Mouse (Mus musculus): ENCODE measurements around the gene 1700037H04Rik.

Gene 1700037H04Rik

DNA sequence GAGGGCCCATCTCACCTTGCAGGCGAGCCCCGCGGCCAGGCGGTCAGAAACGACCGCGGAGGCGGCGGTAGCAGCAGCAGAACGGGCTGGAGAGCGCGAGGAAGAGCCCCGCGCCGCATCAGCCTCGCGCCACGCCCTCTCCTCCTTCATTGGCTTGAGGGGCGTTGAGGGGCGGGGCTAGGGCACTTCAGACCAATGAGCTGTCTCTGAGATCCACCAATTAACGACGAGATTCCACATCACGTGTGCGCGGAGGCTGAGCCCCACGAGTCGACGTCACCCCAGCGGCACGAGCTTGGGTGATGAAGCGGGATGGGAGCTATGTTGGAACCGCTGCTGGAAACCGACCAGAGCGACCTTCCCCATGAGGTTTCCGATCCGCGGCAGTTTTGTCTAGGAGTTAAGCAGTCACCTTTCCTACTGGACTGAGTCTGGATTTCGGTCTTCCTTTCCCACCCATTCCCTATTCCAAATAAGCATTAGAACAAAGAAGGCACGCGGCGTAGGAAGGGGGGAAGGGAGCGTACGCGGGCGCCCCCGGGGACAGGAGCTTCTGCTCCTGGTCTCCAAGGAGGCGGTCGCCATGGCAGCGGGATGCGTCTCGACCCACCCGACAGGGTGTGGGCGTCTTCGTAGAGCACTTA is at the start of gene 1700037H04Rik:
1700037H04Rik (minus strand) TSS at position 144 of the 644 bp plus-strand sequence.
- peak; percentile 88 to 90 for DNase-seq (ENCODE audit: low spot score in 2 of 2)

DNA sequence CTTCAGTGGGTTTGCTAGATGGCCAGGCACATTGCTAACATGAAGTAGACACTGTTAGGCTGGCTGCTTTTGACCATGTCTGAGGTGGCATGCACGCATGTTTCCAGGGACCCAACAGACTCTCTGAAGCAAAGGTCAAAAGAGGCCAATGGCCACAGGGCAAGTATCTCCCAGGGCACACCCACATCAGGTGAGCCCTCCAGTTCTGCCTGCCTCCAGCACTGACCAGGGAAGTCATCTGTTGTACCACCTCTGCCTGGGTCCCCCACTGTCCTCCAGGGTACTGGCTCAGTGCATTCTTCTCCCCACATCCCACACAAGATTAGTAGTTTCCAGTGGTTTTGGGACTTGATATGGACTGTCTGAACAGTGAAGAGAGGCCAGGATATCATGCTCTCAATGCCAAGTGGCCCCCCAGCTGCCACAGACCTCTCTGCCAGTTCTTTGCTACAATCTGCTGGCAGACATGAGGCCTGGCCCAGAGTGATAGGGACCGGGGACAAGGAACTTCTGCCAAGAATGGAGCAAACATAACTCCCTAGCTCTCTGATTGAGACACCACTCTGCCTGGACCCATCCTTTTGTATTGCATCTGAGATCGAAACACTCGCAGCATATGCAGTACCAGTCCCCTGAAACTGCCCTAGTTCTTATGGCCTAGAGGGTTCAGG is 49.4 kb upstream of the 1700037H04Rik start:
- DNase-seq (ENCODE audit: low spot score in 2 of 2): no peak

DNA sequence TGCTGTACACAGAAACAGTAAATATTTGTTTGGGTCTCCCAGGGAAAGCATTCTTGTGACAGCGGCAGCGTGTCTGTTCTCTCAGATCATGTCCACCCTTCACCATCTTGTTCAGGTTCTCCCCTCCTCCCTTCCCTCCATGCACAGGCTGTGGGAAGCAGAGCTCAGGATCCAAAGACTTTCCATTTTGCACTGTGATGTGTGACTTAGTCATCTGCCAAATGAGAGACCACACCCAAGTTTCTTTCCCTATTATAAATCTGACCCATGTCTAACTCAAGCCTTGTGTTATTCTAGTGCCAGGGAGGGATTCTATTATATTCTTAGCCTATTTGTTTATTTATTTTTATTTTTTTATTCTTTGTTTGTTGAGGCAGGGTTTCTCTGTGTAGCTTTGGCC is 48.5 kb upstream of the 1700037H04Rik start:
- no peak for DNase-seq (ENCODE audit: low spot score in 2 of 2)

DNA sequence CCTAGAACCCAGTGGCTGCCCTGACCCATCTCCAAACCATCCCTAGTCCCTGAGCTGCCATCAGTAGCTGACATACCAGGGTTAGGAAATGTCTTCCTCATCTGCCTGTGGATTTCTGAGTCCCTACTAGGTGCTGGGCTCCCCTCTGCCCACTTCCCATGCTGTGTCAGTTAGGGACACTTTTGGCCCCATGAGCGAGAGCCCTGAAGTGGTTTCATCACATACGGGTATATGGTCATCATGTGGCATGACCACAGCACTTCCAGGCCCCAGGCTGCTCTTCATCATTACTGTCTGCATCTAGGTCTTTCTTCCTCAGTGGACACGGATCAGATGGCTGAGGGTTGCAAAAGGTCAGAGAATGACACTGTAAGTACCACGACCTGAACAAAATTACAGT is 46.9 kb upstream of the 1700037H04Rik start, which contains the start of gene Ap5s1:
Ap5s1 (plus strand) TSS at position 301 of the 400 bp plus-strand sequence.
- no peak for DNase-seq (ENCODE audit: low spot score in 2 of 2)

DNA sequence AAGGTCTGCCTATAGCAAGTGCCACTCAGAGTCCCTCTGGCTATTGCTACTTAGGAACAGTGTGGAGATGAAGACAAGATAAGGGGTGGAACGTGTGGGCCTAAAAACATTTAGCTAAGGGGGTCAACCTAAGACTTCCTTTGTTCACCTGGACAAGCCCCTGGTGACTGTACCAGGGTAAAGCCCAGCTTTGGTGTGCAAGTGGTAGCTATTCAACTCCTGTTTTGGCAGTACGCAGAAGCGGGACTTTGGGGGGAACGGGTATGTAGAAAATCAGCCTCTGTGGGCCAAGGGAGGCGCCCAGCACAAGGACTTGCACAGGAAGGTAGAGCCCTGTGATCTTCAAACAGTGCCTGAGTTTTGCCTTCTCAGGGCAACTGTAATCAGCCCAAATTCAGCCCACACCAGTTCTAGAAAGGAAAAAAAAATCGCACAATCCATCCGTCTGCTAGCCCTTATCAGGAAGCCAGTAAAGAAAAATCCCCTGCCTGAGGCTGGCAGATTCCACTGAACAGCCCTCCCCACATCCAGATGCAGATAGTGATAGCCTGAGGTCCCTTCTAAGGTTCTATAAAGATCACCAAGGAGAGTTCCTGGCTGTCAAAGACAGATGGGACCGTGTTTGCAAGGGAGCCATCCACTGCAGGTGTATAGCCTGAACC is 45.8 kb upstream of the 1700037H04Rik start:
- DNase-seq (ENCODE audit: low spot score in 2 of 2): no peak

DNA sequence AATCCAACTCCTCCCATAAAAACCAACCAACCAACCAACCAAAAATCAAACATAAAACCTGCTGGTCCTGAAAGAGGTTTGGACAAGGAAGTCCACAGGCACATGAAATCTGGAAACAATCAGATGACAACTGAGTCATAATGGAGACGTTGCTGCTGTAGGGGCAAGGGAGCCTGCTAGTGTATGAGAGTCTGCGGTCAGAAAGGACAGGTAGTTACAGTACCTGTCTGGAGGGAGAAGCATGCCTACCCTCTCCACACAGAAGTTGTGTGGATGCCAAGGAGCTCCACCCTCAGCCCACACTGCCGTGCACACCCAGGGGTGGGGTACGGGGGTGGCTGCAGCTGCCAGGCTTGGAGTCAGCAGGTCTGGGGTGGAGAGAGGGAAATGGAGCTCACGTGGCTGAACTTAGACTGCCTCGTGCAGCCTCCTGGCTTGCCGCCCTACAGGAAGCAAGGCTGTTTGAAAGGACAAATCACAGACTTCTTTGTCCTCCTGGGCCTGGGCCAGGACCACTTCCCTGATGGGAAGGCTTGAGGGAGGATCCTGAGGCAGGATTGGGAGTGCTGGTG is 44.6 kb upstream of the 1700037H04Rik start:
- peak; percentile 60 to 71 for DNase-seq (ENCODE audit: low spot score in 2 of 2)

DNA sequence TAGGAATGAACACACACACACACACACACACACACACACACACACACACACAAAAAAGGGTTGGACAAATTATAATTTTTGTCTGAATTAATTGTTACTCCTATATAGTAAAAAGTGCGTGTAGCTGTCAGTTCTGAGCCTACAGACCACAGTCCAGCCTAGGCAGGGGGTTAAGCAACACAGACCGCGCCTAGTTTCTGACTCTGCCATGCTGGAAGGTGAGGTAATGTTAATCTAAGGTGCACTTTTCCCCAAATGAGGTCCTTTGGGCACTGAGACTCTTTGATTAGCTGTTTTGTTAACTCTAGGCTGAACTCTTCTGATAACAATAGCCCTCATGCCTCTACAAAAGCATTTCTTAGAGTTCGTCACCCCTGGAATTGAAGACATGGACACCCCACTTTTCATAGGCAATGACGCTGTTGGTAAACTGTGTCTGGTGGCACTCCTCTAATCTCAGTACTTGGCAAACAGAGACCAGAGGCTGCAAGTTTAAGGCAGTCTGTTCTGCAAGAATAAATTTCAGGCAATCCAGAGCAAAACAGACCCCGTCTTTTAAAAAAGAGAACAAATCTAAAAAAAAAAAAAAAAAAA is 44.0 kb upstream of the 1700037H04Rik start:
- DNase-seq (ENCODE audit: low spot score in 2 of 2): no peak

DNA sequence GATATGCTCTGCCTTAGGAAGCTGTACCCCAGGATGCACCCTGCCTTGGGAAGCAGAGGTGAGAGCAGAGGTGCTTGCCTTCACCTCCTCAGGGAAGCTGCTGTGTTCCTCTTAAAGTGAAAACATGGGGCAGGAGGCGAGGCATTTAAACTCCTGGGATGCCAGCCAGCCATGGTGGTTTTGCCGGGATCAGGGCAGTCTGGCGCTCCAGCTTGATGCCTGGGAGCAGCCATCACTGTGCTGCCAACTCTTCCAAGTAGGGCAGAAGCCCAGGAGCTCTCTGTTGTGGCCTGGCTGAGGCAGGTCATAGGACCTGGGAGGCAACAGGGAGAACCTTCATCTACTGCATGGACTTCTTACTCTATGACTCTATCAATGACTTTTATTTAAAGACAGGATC is 41.4 kb upstream of the 1700037H04Rik start:
- DNase-seq (ENCODE audit: low spot score in 2 of 2): no peak

DNA sequence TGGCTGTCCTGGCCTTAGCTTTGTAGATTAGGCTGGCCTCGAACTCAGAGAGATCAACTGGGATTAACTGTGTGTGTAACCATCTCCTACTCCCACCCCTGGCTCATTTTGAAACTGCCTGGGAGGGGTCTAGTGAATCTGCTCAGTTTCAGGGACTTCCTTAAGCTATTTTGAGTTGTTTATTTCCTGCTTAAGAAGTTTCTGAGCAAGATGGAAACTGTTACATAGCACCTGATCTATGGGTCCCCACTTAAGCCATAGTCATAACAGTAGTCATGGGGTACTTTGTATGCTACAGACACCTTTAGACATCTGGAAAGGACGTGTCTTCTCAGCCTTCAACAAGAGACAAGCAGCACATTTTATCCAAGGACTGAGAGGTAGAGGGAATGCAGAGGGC is 40.8 kb upstream of the 1700037H04Rik start:
- no peak for DNase-seq (ENCODE audit: low spot score in 2 of 2)

DNA sequence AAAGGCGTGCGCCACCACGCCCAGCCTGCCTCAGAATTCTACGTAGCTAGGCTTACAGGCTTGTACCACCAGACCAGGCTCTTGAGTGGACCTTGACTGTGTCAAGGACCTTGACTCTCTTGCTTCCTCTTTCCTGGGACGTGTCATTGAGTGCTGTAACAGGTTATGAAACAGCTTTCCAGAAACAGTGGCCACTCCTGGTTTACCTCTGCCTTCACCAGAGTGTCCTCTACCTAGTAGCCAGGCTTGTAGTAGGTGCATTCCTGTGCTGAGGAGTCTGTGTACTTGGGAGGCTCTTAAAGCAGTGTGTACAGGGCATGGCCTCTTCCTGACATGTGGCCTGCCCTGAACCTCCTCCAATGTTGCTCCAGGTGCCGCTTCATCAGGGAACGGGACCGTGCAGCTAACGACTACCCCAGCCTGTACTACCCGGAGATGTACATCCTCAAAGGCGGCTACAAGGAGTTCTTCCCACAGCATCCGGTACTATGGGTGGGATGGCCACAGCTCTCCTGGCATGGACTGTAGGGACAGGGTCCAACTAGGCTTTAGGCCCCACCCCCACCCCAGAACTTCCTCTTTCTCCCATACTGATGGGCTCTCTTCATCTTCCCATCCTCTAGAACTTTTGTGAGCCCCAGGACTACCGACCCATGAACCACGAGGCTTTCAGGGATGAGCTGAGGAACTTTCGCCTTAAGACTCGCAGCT is 36.9 kb upstream of the 1700037H04Rik start:
- DNase-seq (ENCODE audit: low spot score in 2 of 2): no peak

DNA sequence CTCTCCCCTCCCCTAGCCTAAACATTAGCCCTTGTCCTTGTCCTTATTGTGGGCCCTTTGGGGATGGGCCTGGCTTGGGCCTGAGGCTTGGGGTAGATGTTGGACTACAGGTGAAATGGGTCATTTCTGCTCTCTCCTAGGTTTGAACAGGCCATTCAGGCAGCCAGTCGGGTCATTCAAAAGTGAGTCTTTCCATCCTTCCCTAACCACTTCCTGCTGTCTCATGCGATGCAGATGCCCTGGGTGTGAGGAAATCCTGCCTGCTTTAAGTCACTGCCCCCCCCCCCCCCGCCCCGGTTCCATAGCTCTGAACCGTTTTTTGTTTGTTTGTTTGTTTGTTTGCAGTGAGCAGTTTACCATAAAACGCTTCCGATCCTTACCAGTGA is 31.1 kb upstream of the 1700037H04Rik start:
- DNase-seq (ENCODE audit: low spot score in 2 of 2): no peak

DNA sequence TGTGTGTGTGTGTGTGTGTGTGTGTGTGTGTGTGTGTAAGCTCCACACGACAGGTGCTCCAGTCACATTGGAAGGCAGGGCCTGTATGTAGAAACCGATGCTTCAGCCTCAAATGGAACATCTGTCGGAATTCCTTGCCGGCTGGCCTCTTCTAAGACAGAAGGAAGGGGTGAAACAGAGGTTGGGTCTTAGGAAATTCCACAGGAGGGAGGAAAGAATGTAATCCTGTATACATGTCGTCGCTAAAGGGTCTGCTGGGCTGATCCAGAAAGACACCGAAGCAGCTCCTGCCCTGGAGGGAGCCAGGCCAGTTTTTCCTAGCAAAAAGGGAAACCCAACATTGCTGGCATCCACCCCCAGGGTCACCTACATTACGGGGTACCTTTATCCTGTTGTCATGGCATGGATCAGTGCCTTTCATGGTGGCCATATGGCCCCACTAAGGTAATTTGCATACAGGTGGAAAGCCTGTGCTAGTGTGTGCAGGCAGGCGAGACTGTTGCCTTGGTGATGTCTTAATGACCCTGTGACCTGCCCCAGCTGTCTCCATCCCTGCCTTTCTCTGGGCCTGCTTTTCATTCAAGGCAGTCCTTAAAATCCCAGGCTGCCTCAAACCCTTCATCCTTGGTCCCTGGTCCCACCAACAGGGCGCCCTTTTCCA is 30.6 kb upstream of the 1700037H04Rik start:
- DNase-seq (ENCODE audit: low spot score in 2 of 2): no peak

DNA sequence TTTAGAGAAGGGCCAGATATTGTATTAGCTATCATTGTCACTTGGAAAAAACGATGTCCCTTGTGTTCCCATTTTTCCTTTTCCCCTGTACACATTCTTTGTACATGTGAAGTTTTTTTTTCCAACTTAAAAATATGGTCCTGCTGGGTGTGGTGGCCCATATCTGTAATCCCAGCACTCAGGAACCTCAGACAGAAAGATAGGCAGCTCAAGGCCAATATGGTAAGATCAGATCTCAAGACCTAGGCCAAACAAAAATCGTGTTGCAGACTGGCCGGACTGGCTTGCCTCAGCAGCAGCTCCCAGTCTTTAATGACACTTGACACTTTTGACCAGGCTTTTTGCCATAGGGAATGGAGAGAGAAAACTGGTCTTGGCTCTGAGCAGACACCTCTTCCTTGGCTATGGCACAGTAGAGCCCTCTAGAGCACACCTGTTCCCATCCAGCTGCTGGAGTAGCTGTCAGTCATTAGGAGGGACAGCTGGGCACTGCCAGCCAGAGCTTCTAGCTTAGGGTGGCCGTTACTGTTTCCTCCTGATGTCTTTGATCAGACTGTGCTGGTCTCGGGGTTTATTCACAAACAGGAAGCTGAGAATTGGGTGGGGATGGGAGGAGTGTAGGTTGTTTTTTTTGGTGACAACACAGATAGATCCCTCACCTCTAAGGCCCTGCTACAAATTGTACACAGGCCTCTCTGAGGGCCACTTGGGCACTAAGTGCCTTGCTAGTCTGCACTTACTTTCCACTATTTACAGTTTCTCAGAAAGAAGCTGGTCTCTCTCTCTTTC is 29.8 kb upstream of the 1700037H04Rik start:
- DNase-seq (ENCODE audit: low spot score in 2 of 2): no peak

DNA sequence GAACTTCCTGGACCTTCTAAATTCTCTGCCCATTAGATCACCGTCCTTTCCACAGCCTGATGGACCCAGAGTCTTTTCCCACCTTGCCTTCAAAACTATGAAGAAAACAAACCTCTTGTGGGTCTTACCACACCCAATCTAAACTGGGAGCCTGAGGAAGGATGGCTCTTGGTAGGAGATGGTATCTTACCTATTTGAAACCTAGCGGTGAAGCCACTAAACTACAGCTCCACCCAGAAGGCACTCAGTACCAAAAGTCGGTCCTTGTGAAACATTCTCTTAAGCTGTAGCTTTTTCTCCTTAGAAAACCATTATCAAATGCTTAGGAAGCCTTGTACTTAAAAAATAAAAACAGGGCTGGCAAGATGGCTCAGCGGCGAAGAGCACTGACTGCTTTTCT is 28.4 kb upstream of the 1700037H04Rik start:
- DNase-seq (ENCODE audit: low spot score in 2 of 2): no peak

DNA sequence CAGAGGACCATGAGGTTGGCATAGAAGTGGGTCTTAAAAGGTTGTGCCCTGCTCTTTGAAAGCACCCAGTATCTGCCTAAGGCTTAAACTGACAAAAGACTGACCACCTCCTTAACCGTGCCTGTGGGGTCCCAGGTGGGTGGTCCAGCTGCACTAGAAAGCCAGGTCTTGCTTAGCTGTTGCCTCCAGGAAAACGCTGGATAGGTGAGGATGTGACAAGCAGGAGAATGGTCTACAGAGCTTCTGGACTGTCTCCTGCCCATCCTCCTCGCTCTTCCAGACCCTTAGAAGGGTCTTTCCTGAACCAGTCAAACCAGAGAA is 27.7 kb upstream of the 1700037H04Rik start:
- DNase-seq (ENCODE audit: low spot score in 2 of 2): no peak

DNA sequence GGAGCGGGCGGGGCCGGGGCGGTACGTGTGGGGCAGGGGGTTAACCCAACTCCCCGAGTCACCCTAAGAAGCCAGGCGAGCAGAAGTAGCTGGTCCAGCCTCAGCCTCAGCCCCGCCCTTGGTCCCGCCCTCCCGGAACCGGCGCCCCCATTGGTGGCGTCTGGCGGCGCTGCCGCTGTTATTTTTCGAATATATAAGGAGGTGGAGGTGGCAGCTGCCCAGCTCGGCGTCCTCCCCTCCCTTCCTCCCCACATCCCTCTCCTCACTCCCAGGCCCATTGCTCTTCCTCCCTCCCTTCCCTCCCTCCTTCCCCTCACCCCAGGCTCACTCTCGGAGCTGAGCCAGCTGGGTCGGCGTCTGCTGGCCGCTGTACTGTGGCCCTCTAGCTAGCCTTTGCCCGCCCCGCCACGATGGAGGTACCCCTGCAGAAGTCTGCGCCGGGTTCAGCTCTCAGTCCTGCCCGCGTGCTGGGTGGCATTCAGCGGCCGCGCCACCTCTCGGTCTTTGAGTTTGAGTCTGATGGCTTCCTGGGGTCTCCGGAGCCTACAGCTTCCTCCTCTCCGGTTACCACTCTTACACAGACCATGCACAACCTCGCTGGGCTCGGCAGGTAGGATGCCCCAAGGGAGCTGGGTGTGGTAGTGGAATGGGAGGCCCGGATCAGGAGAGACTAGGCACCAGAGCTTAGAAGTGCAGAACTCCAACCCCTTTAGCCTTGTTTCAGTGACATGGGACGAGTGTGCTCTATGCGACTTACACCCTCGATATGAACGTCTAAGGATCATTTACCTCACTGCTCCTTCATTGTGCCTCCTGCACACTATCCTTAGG is 27.1 kb upstream of the 1700037H04Rik start, which contains the start of the genes Cdc25b and Spef1:
Cdc25b (plus strand) TSS at position 179 of the 831 bp plus-strand sequence.
Spef1 (minus strand) TSS at position 512 of the 831 bp plus-strand sequence.
- DNase-seq (ENCODE audit: low spot score in 2 of 2): peak; percentile 48 to 54

DNA sequence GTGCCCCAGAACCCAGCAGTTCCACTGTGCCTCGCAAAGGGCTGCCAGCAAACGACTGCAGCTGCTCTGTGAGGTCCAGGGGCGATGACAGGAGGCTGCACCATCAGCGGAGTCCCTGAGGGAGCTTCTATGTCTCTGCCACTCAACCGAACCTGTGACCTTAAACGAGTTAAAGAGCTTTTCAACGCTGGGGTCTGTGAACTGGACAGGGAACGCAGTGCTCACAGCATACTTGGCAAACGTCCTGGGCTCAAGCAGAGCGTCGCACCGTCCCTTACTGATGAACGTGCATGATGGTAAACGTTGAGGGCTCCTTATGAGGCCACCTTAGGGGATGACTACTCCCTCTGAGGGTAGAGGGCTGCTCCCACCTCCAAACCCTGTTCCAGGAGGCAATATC is 26.5 kb upstream of the 1700037H04Rik start:
- DNase-seq (ENCODE audit: low spot score in 2 of 2): no peak

DNA sequence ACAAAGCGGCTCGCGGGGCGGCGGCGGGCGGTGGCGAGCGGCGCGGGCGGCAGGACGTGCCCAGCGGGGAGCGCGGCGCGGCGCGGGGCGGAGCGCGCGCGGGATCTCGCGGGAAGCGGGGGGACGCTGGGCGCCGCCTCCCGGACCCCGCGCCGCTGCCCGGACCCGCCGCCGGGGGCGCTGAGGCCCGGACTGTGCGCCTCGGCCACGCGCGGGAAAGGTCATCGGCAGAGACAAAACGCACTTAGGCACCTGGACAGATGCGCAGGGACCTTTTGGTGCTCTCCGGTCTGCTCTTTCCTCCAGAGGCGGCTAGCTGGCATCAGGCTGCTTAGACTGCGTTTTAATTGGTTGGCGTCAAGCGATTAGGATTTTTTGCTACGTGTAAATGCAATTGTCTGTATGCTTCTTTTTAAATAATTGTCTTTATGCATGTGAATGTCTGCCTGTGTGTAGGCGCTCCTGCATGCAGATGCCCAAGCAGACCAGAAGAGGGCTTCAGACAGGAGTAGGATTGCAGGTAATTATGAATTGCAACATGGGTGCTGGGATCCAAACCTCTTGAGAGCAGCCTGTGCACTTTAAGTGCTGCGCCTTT is 20.2 kb upstream of the 1700037H04Rik start, which contains the start of gene Cenpb:
Cenpb (minus strand) TSS at position 78 of the 598 bp plus-strand sequence.
- peak; percentile 68 to 77 for DNase-seq (ENCODE audit: low spot score in 2 of 2)

Data from frontal cortex, postnatal 25 days (tissue).